Mouse (Mus musculus) embryonic facial prominence, embryonic 14.5 days (tissue): ENCODE results near the gene Pde4dip. TPM values are rescaled to one million over a fixed set of nuclear protein-coding genes. Genes with fewer than 3 reads are reported as not detected.

Source experiments
- ATAC-seq: fragments of 200-750 bp; cut with Nextera tagmentation; 2 replicates; pipeline ENCODE4 v1.8.0; 2017; ENCODE audit warnings: low read depth, moderate number of reproducible peaks, moderate TSS enrichment
- DNase-seq: peaks from one replicate; pipeline ENCODE4 v3.0.0-alpha.2; 2015; ENCODE audit warnings: low spot score
- H3K27ac ChIP-seq: fragments of 300-500 bp; sonication (generic); replicated peaks from 2 replicates; pipeline ENCODE4 v1.5.1; 2014; ENCODE audit warnings: low read depth, mild to moderate bottlenecking, low read length, moderate library complexity
- H3K27me3 ChIP-seq: fragments of 300-500 bp; sonication (generic); replicated peaks from 2 replicates; pipeline ENCODE4 v1.6.1; 2014; ENCODE audit warnings: low read length; ENCODE audit not compliant: control insufficient read depth, insufficient read depth
- H3K36me3 ChIP-seq: fragments of 300-500 bp; sonication (generic); 2 replicates; pipeline ENCODE4 v1.6.1; 2014; ENCODE audit warnings: low read length, mixed read lengths; ENCODE audit not compliant: control insufficient read depth, insufficient read depth
- H3K4me1 ChIP-seq: fragments of 300-500 bp; sonication (generic); 2 replicates; pipeline ENCODE4 v1.6.1; 2014; ENCODE audit warnings: antibody characterized with exemption, low read length; ENCODE audit not compliant: control insufficient read depth, insufficient read depth
- H3K4me2 ChIP-seq: fragments of 300-500 bp; sonication (generic); 2 replicates; pipeline ENCODE4 v1.6.1; 2014; ENCODE audit warnings: low read depth, mild to moderate bottlenecking, low read length, moderate library complexity, mixed read lengths
- H3K4me3 ChIP-seq: fragments of 300-500 bp; sonication (generic); 2 replicates; pipeline ENCODE4 v1.5.1; 2014; ENCODE audit warnings: low read depth, mild to moderate bottlenecking, low read length
- H3K9ac ChIP-seq: fragments of 300-500 bp; sonication (generic); 2 replicates; pipeline ENCODE4 v1.6.1; 2014; ENCODE audit warnings: low read depth, mild to moderate bottlenecking, low read length, moderate library complexity, mixed read lengths
- H3K9me3 ChIP-seq: fragments of 300-500 bp; sonication (generic); 2 replicates; pipeline ENCODE4 v1.6.1; 2016; ENCODE audit warnings: low read length; ENCODE audit not compliant: control insufficient read depth
- WGBS: fragments of 180-500 bp; shearing (Covaris S2); extraction: QIAGEN DNeasy Blood & Tissue Kit; methylation state at CpG from one replicate; pipeline ENCODE4 v1.1.7; 2014; 5-methylcytosine and 5-hydroxymethylcytosine counted together
- microRNA-seq: library from miRNA; unstranded; fragments of <30 nt; microRNA quantifications from one replicate; pipeline ENCODE4, GENCODE M21; 2016; ENCODE audit warnings: borderline number of aligned reads
- polyA plus RNA-seq: library from polyadenylated mRNA; unstranded; fragments of >200 nt; fragmentation: Nextera tagmentation; extraction: Ambion mirVana; gene quantifications from 2 replicates; pipeline ENCODE4 v1.2.1, GENCODE M21; 2014

The Pde4dip gene
- polyA plus RNA-seq, 1 experiment from 2014 or later, result 64.6 TPM

DNA sequence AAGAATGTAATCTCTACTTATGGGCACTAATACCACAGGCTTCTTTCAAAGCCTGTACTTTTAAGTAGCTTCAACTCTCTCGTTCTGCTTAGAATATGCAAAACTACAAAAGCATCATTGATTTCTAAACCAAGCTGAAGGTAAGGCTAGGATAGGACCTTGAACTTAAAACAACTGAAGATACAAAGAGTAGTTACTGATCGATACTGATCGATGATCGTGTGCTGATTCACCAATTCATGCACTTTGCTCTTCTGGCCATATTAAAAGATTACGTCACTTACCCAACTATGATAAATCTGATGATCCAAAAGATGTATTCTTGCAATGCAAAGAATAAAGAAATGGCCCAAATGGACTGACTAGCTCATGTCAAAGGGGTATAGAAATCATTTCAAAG is 234.7 kb downstream of the Pde4dip start:
- Histone ChIP-seq H3K9me3 (no peaks in the 10 kb centered on the region), H3K4me2 (no peak overlapping the region), H3K27ac (no peak overlapping the region), H3K4me1 (0 out of 2 replicates have a peak, but pooled peaks cover 4% of the 10 kb centered on the region), H3K36me3 (no peaks in the 10 kb centered on the region), H3K9ac (no peak overlapping the region), H3K27me3 (no peaks in the 10 kb centered on the region), H3K4me3 (no peak overlapping the region)
- DNase-seq (no peak), ATAC-seq (no peak)
- 85% methylated on average over 5 of the region's 5 CpGs for WGBS

DNA sequence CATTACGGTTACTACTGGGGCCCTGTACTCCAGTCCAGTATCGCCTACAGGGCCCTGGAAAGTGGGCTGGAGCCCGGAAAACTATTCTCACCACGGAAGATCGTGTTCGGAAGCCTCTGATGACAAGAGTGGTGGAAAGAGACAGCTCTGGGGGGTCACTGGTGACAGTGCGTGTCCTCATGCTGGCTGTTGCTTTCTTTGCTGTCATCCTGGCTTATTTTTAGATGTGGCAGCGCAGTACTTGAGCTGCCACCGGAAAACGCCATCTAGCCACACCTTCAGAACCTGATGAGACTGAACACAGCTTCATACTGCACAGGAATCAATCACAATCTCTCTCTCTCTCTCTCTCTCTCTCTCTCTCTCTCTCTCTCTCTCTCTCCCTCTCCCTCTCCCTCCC is 236.9 kb downstream of the Pde4dip start:
- H3K36me3 ChIP-seq, result no peaks in the 10 kb centered on the region
- no peak overlapping the region for H3K9ac ChIP-seq
- ATAC-seq, result no peak

DNA sequence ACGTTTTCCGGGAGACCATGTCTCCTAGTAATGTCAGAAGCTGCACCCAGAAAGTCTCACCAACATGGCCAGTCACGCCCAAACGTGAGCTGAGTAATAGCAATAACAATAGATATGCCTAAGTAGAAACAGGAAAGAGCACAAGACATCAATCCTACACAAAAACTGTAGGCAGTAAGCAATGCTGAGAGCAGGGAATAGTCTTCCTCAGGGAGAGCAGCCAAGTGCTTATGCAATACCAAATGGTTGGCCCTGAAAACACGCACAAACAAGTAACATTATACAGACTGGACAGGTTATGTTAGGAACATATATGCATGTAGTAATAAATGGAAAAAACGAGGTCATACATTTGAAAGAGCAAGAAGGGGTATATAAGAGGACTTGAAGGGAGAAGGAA is 239.0 kb downstream of the Pde4dip start:
- Histone ChIP-seq H3K9ac (no peak overlapping the region), H3K9me3 (no peaks in the 10 kb centered on the region), H3K4me2 (no peak overlapping the region), H3K4me1 (no peaks in the 10 kb centered on the region), H3K36me3 (no peaks in the 10 kb centered on the region), H3K4me3 (no peak overlapping the region), H3K27ac (no peak overlapping the region), H3K27me3 (no peaks in the 10 kb centered on the region)
- no peak for ATAC-seq
- no peak for DNase-seq
- WGBS, result 79% methylated on average over 6 of the region's 6 CpGs

More for the DNA sequence above, 236.9 kb downstream of the Pde4dip start:
- H3K4me1 ChIP-seq, result no peaks in the 10 kb centered on the region
- WGBS, result 83% methylated on average over 10 of the region's 10 CpGs
- H3K4me2 ChIP-seq, result no peak overlapping the region
- H3K27ac ChIP-seq, result no peak overlapping the region
- no peaks in the 10 kb centered on the region for H3K27me3 ChIP-seq
- no peak for DNase-seq
- H3K4me3 ChIP-seq, result no peak overlapping the region
- H3K9me3 ChIP-seq, result no peaks in the 10 kb centered on the region

DNA sequence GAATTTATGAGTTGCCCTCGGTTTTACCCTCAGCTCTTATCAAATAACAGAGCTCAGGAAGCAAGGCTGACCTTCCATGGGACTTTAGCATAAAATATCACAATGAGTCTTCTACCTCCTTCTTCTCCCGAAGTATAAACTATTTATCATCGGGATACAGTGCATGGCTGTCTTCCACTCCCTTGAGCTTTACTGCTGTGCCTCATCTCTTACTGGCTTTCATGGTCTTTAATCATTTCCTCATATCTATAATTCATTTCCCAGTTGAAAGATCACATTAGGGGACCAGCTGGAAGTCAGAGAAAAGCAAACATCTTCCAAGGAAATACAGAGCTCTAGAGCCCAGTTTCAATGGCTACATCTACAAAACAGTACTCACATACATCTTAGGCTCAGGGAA is 239.5 kb downstream of the Pde4dip start:
- H3K4me1 ChIP-seq, result no peaks in the 10 kb centered on the region
- ATAC-seq (no peak), DNase-seq (no peak)
- no peaks in the 10 kb centered on the region for H3K36me3 ChIP-seq
- H3K27ac ChIP-seq, result no peak overlapping the region
- no peak overlapping the region for H3K4me2 ChIP-seq
- WGBS, result 76% methylated on average over 3 of the region's 3 CpGs
- H3K4me3 ChIP-seq, result no peak overlapping the region
- H3K27me3 ChIP-seq, result no peaks in the 10 kb centered on the region
- H3K9ac ChIP-seq, result no peak overlapping the region
- H3K9me3 ChIP-seq, result no peaks in the 10 kb centered on the region

GRCm38 (mm10) chr3:97648518-97648917 is 240.0 kb downstream of the Pde4dip start:
- ATAC-seq, result no peak

DNA sequence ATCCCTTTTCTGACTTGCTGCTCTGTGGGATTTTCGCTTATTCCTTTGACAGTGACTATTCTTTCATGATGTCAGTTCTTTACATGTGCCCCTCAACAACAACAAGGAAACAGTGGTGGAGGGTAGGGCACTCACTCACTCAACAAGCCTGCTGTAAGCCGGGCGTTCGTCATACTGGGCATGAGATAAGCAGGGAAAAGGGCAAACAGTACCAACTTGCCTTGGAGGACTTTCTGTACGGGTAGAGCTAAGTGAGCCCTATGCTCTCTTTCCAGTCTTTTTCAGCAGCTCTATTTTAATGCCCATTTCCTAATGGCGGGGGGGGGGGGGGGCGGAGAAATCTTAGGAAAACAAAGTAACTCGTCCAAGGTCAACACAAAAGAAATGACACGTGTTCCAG is 246.5 kb downstream of the Pde4dip start:
- H3K27me3 ChIP-seq, result no peaks in the 10 kb centered on the region
- 85% methylated on average over 9 of the region's 9 CpGs for WGBS

More at GRCm38 (mm10) chr3:97648518-97648917, 240.0 kb downstream of the Pde4dip start:
- no peaks in the 10 kb centered on the region for H3K4me1 ChIP-seq
- 50% methylated on average over 1 of the region's 1 CpGs for WGBS
- no peak overlapping the region for H3K9ac ChIP-seq
- no peak overlapping the region for H3K4me2 ChIP-seq
- no peaks in the 10 kb centered on the region for H3K9me3 ChIP-seq
- no peak for DNase-seq
- no peaks in the 10 kb centered on the region for H3K36me3 ChIP-seq
- H3K27ac ChIP-seq, result no peak overlapping the region
- H3K27me3 ChIP-seq, result no peaks in the 10 kb centered on the region
- H3K4me3 ChIP-seq, result no peak overlapping the region

GRCm38 (mm10) chr3:97641396-97641795 is 247.1 kb downstream of the Pde4dip start:
- H3K36me3 ChIP-seq, result no peaks in the 10 kb centered on the region
- 88% methylated on average over 4 of the region's 4 CpGs for WGBS
- H3K4me3 ChIP-seq, result no peak overlapping the region
- no peak overlapping the region for H3K27ac ChIP-seq
- H3K4me2 ChIP-seq, result no peak overlapping the region
- DNase-seq (no peak), ATAC-seq (no peak)
- H3K9me3 ChIP-seq, result no peaks in the 10 kb centered on the region
- H3K27me3 ChIP-seq, result no peaks in the 10 kb centered on the region
- H3K4me1 ChIP-seq, result no peaks in the 10 kb centered on the region
- no peak overlapping the region for H3K9ac ChIP-seq

More for the DNA sequence above, 246.5 kb downstream of the Pde4dip start:
- no peaks in the 10 kb centered on the region for H3K9me3 ChIP-seq
- no peaks in the 10 kb centered on the region for H3K36me3 ChIP-seq
- H3K4me2 ChIP-seq, result no peak overlapping the region
- no peak overlapping the region for H3K4me3 ChIP-seq
- no peak overlapping the region for H3K9ac ChIP-seq
- DNase-seq, result no peak
- H3K4me1 ChIP-seq, result no peaks in the 10 kb centered on the region
- H3K27ac ChIP-seq, result no peak overlapping the region
- no peak for ATAC-seq

Small RNA genes within 50 kb of the gene (microRNA-seq; reads per million reads assigned to microRNA genes)
- gene Mir7225, result not detected

Other genes with a start within 250 kb of the Pde4dip start
- gene Prkab2, start 230.5 kb downstream of the Pde4dip start, polyA plus RNA-seq, result 9.9 and 10.5 TPM in 2 replicates
- gene Gm17651, start 214.0 kb downstream of the Pde4dip start, polyA plus RNA-seq, result not detected in 2 replicates
- 187 and 194 TPM in 2 replicates for gene Sec22b, start 12.5 kb upstream of the Pde4dip start, polyA plus RNA-seq
- 35.6 and 39.3 TPM in 2 replicates for gene Notch2, start 124.8 kb upstream of the Pde4dip start, polyA plus RNA-seq